In genomic region chr7:92729583-92729982, GRCm38 (mm10) we compare ENCODE assay signal across 8 mouse cellular contexts. TPM values are rescaled to one million over a fixed set of nuclear protein-coding genes. Genes with fewer than 3 reads are reported as not detected.
DNase-seq lines count a peak whose midpoint lies in the region; ATAC-seq and TF ChIP-seq lines count a peak whose summit lies in the region.
"Not testable (repeated sequence)": the region's sequence is repeated elsewhere in the genome, so short reads cannot be mapped to it uniquely, and the experiment has no call there.
"Had no signal": no experiment of that assay in that cellular context is flagged by ENCODE, and none has a peak within 500 bp of the region (broad histone marks: within the 10 kb centered on the region; RNA-seq: fewer than 3 reads in every experiment).

No protein-coding gene starts in this region.

- H3K9ac ChIP-seq in MEL (ENCODE audit: control insufficient read depth, low read depth, low read length, poor library complexity, severe bottlenecking); forebrain, embryonic 14.5 days (ENCODE audit: low read length); hindbrain, embryonic 16.5 days (ENCODE audit: low read depth, low read length); intestine, postnatal 0 days (ENCODE audit: low read depth, low read length); lung, postnatal 0 days (replicated peaks; ENCODE audit: low read depth); midbrain, postnatal 0 days (replicated peaks; ENCODE audit: low read length, poor library complexity, severe bottlenecking): not testable (repeated sequence)

- H3K4me1 ChIP-seq in MEL (ENCODE audit: control insufficient read depth in 1 of 2, insufficient read depth in 2 of 2, low read length in 2 of 2); forebrain, embryonic 14.5 days (ENCODE audit: control insufficient read depth, insufficient read depth, low read length); hindbrain, embryonic 16.5 days (ENCODE audit: control insufficient read depth, insufficient read depth, low read depth, low read length); intestine, postnatal 0 days (replicated peaks; ENCODE audit: control insufficient read depth, insufficient read depth, low read length); lung, postnatal 0 days (ENCODE audit: insufficient read depth, low read depth, low read length); midbrain, postnatal 0 days (ENCODE audit: insufficient read depth, low read length): not testable (repeated sequence)

- not testable (repeated sequence) for ATAC-seq in forebrain, embryonic 14.5 days; lung, postnatal 0 days; midbrain, postnatal 0 days (ENCODE audit: low FRiP score)
- 0 out of 2 replicates have a peak, but pooled peaks have one; percentile 23 for ATAC-seq in hindbrain, embryonic 16.5 days
- 0 out of 2 replicates have a peak, but pooled peaks have one; percentile 28 for ATAC-seq in intestine, postnatal 0 days

- H3K4me3 ChIP-seq in MEL (ENCODE audit: control insufficient read depth in 1 of 2, insufficient read depth in 1 of 2, low read depth in 2 of 2, low read length in 2 of 2); forebrain, embryonic 14.5 days (ENCODE audit: low read depth, low read length); hindbrain, embryonic 16.5 days (ENCODE audit: low read length); intestine, postnatal 0 days (ENCODE audit: low read depth, low read length); lung, postnatal 0 days (ENCODE audit: low read depth, low read length); midbrain, postnatal 0 days (ENCODE audit: low read depth, low read length): not testable (repeated sequence)

- H3K36me3 ChIP-seq in MEL (ENCODE audit: control insufficient read depth in 1 of 2, insufficient read depth in 2 of 2, low read length in 2 of 2); forebrain, embryonic 14.5 days (ENCODE audit: control insufficient read depth, insufficient read depth, low read length); hindbrain, embryonic 16.5 days (ENCODE audit: control insufficient read depth, insufficient read depth, low read length); intestine, postnatal 0 days (ENCODE audit: control insufficient read depth, insufficient read depth); lung, postnatal 0 days (ENCODE audit: insufficient read depth, low read length); midbrain, postnatal 0 days (ENCODE audit: insufficient read depth, low read length): not testable (repeated sequence)

- not testable (repeated sequence) for H3K4me2 ChIP-seq in forebrain, embryonic 14.5 days (ENCODE audit: low read length); hindbrain, embryonic 16.5 days (ENCODE audit: low read length); intestine, postnatal 0 days (replicated peaks; ENCODE audit: low read depth); lung, postnatal 0 days (replicated peaks; ENCODE audit: low read depth, low read length); midbrain, postnatal 0 days (ENCODE audit: low read depth, low read length, poor library complexity, severe bottlenecking)

- not testable (repeated sequence) for H3K27ac ChIP-seq in MEL (ENCODE audit: control insufficient read depth, low read depth, low read length); forebrain, embryonic 14.5 days (ENCODE audit: low read depth, low read length); hindbrain, embryonic 16.5 days (ENCODE audit: low read depth, low read length); intestine, postnatal 0 days (ENCODE audit: low read depth, low read length); lung, postnatal 0 days (ENCODE audit: low read length); midbrain, postnatal 0 days (ENCODE audit: low read depth, low read length)

- peak in 1 of 3 experiments; percentile 17; a peak in 1 of 6 replicates for TF ChIP-seq CTCF in MEL (IDR thresholded peaks at IDR 0.05 in 2 of 3, conservative IDR thresholded peaks at IDR 0.05 in 1 of 3; ENCODE audit: control insufficient read depth in 1 of 3, insufficient read depth in 1 of 3, low read depth in 2 of 3, low read length in 3 of 3, poor library complexity in 1 of 3, severe bottlenecking in 1 of 3)
- peak; percentile 42 for TF ChIP-seq CTCF in intestine, postnatal 0 days (IDR thresholded peaks at IDR 0.05; ENCODE audit: low read depth)
- not testable (repeated sequence) for TF ChIP-seq CTCF in lung, postnatal 0 days (IDR thresholded peaks at IDR 0.05)
- peak; percentile 50 for TF ChIP-seq CTCF in midbrain, postnatal 0 days (IDR thresholded peaks at IDR 0.05)

- 87% methylated on average over 3 of the region's 3 CpGs for WGBS in forebrain, embryonic 14.5 days
- WGBS in hindbrain, embryonic 16.5 days, result 78% methylated on average over 3 of the region's 3 CpGs
- WGBS in intestine, postnatal 0 days, result 59% methylated on average over 3 of the region's 3 CpGs
- WGBS in lung, postnatal 0 days, result 65% methylated on average over 3 of the region's 3 CpGs
- 79% methylated on average over 3 of the region's 3 CpGs for WGBS in midbrain, postnatal 0 days

- not testable (repeated sequence) for H3K79me2 ChIP-seq in MEL (ENCODE audit: control insufficient read depth, insufficient read depth, low read length, poor library complexity)

- TF ChIP-seq EP300 in MEL (IDR thresholded peaks at IDR 0.05; ENCODE audit: low read depth in 1 of 2, low read length in 2 of 2); lung, postnatal 0 days (IDR thresholded peaks at IDR 0.05): not testable (repeated sequence)

- TF ChIP-seq POLR2A in MEL (IDR thresholded peaks at IDR 0.05; ENCODE audit: control insufficient read depth in 1 of 2, insufficient read depth in 1 of 2, low read depth in 1 of 2, low read length in 2 of 2, poor library complexity in 1 of 2), result not testable (repeated sequence)

- H3K27me3 ChIP-seq in MEL (ENCODE audit: control insufficient read depth in 1 of 2, insufficient read depth in 2 of 2, low read length in 2 of 2); forebrain, embryonic 14.5 days (replicated peaks; ENCODE audit: control insufficient read depth, insufficient read depth, low read length); hindbrain, embryonic 16.5 days (replicated peaks; ENCODE audit: control insufficient read depth, insufficient read depth, low read length); intestine, postnatal 0 days (replicated peaks; ENCODE audit: control insufficient read depth, insufficient read depth, low read length); lung, postnatal 0 days (replicated peaks; ENCODE audit: insufficient read depth, low read length); midbrain, postnatal 0 days (ENCODE audit: insufficient read depth, low read length): not testable (repeated sequence)

- peak; percentile 38 for DNase-seq in 3T3-L1 (ENCODE audit: low read depth, low spot score)
- not testable (repeated sequence) for DNase-seq in MEL (ENCODE audit: low read depth, low spot score); midbrain, postnatal 0 days (ENCODE audit: low spot score)
- DNase-seq in forebrain, embryonic 14.5 days (ENCODE audit: low spot score), result peak; percentile 19
- DNase-seq in lung, postnatal 0 days (ENCODE audit: low spot score), result peak; percentile 16

- H3K9me3 ChIP-seq in MEL (replicated peaks; ENCODE audit: insufficient read depth, low read length); forebrain, embryonic 14.5 days (replicated peaks; ENCODE audit: control insufficient read depth, low read length); hindbrain, embryonic 16.5 days (ENCODE audit: control insufficient read depth, low read length); intestine, postnatal 0 days (ENCODE audit: control insufficient read depth); lung, postnatal 0 days (ENCODE audit: low read length); midbrain, postnatal 0 days (ENCODE audit: low read length): not testable (repeated sequence)

- TF ChIP-seq RAD21 in MEL (IDR thresholded peaks at IDR 0.05; ENCODE audit: low read depth, low read length), result peak; percentile 26

TF ChIP-seq in MEL, 35 proteins besides CTCF, POLR2A, EP300 and RAD21 (continues in another document):
- peak; percentile 84 for TF ChIP-seq ZNF384 (IDR thresholded peaks at IDR 0.05; ENCODE audit: low read depth, low read length)

RNA-seq across cellular contexts. Expression of gene Rab30, which starts 11.8 kb away (rescaled TPM):
- 0.62 and 1.3 TPM in 2 replicates for total RNA-seq in MEL (2012; rRNA removed)
- polyA plus RNA-seq in MEL (2012; ENCODE audit: insufficient read depth in 1 of 2, insufficient read length in 2 of 2, low read depth in 1 of 2, low replicate concordance in 2 of 2, missing spikeins in 1 of 2), result 1 to 10 TPM in 1 of 2 experiments, not detected in 1; 1.3 TPM
- polyA plus RNA-seq in forebrain, embryonic 14.5 days (2014; fragmentation: Nextera tagmentation; extraction: Ambion mirVana), result 25.9 and 27.5 TPM in 2 replicates
- polyA plus RNA-seq in hindbrain, embryonic 16.5 days (2015; fragmentation: Nextera tagmentation; extraction: Ambion mirVana), result 22.1 and 24.7 TPM in 2 replicates
- polyA plus RNA-seq in intestine, postnatal 0 days (2015; fragmentation: Nextera tagmentation; extraction: Ambion mirVana), result 328 and 422 TPM in 2 replicates
- polyA plus RNA-seq in lung, postnatal 0 days (2015; fragmentation: Nextera tagmentation; extraction: Ambion mirVana), result 3.1 and 4.0 TPM in 2 replicates
- 37.2 and 44.7 TPM in 2 replicates for total RNA-seq in midbrain, postnatal 0 days (2014; rRNA removed)
- polyA plus RNA-seq in midbrain, postnatal 0 days (2015; fragmentation: Nextera tagmentation; extraction: Ambion mirVana), result 13.6 and 18.5 TPM in 2 replicates
- total RNA-seq: hematopoietic stem cell, adult 5-6 weeks had no signal

RNA-seq across cellular contexts. Expression of gene Pcf11, which starts 59.8 kb away (rescaled TPM):
- total RNA-seq in MEL (2012; rRNA removed), result 24.7 and 25.6 TPM in 2 replicates
- polyA plus RNA-seq in MEL (2012; ENCODE audit: insufficient read depth in 1 of 2, insufficient read length in 2 of 2, low read depth in 1 of 2, low replicate concordance in 2 of 2, missing spikeins in 1 of 2), result 10 to 100 TPM; 34.0 to 60.3 TPM
- 17.6 and 18.4 TPM in 2 replicates for polyA plus RNA-seq in forebrain, embryonic 14.5 days (2014; fragmentation: Nextera tagmentation; extraction: Ambion mirVana)
- 14.3 and 15.7 TPM in 2 replicates for polyA plus RNA-seq in hindbrain, embryonic 16.5 days (2015; fragmentation: Nextera tagmentation; extraction: Ambion mirVana)
- 11.7 and 13.2 TPM in 2 replicates for polyA plus RNA-seq in intestine, postnatal 0 days (2015; fragmentation: Nextera tagmentation; extraction: Ambion mirVana)
- polyA plus RNA-seq in lung, postnatal 0 days (2015; fragmentation: Nextera tagmentation; extraction: Ambion mirVana), result 17.4 and 20.0 TPM in 2 replicates
- total RNA-seq in midbrain, postnatal 0 days (2014; rRNA removed), result 34.6 and 37.3 TPM in 2 replicates
- polyA plus RNA-seq in midbrain, postnatal 0 days (2015; fragmentation: Nextera tagmentation; extraction: Ambion mirVana), result 11.2 and 14.7 TPM in 2 replicates
